Mouse (Mus musculus): ENCODE data around the gene Adh6a.

- no peak for TF ChIP-seq ZNF384 (IDR thresholded peaks at IDR 0.05; ENCODE audit: low read depth, low read length)
- TF ChIP-seq E2F4 (IDR thresholded peaks at IDR 0.05; ENCODE audit: insufficient replicate concordance, low read depth, low read length): no peak
- TF ChIP-seq CTCF (conservative IDR thresholded peaks at IDR 0.05 in 1 of 2, IDR thresholded peaks at IDR 0.05 in 1 of 2; ENCODE audit: low read depth in 2 of 2, low read length in 2 of 2): no peak
- no peak for TF ChIP-seq MAX (IDR thresholded peaks at IDR 0.05; ENCODE audit: low read length)
- TF ChIP-seq POLR2AphosphoS2 (IDR thresholded peaks at IDR 0.05; ENCODE audit: low read depth, low read length): no peak
These were observed 25.4 kb upstream of the Adh6a start for GRCm38 (mm10) chr3:138287686-138288085.
